Mouse (Mus musculus) ES-Bruce4 (cell line): ENCODE data around the gene Olfr594. TPM values are rescaled to one million over a fixed set of nuclear protein-coding genes. Genes with fewer than 3 reads are reported as not detected.
"Not testable (repeated sequence)": the region's sequence is repeated elsewhere in the genome, so short reads cannot be mapped to it uniquely, and the experiment has no call there.

Experiments used
- H3K27ac ChIP-seq: 2 replicates; pipeline ENCODE4 v1.5.1; 2012; ENCODE audit warnings: low read length, inconsistent platforms; ENCODE audit not compliant: insufficient read depth
- H3K27me3 ChIP-seq: 2 replicates; pipeline ENCODE4 v1.6.1; 2012; ENCODE audit warnings: mild to moderate bottlenecking, low read length, inconsistent platforms; ENCODE audit not compliant: control insufficient read depth, poor library complexity, insufficient read depth, severe bottlenecking
- H3K36me3 ChIP-seq: 2 replicates; pipeline ENCODE4 v1.6.1; 2012; ENCODE audit warnings: inconsistent platforms, mild to moderate bottlenecking, low read length, moderate library complexity; ENCODE audit not compliant: control insufficient read depth, poor library complexity, insufficient read depth, severe bottlenecking
- H3K4me1 ChIP-seq: one replicate; pipeline ENCODE4 v1.8.1; 2011; ENCODE audit warnings: low read length; ENCODE audit not compliant: control insufficient read depth, insufficient read depth
- H3K4me3 ChIP-seq: 2 replicates; pipeline ENCODE4 v1.5.1; 2011; ENCODE audit warnings: low read depth, mild to moderate bottlenecking, low read length
- H3K9ac ChIP-seq: 2 replicates; pipeline ENCODE4 v1.6.1; 2012; ENCODE audit warnings: low read depth, mild to moderate bottlenecking, inconsistent platforms; ENCODE audit not compliant: poor library complexity, severe bottlenecking
- H3K9me3 ChIP-seq: replicated peaks from 2 replicates; pipeline ENCODE4 v1.6.1; 2012; ENCODE audit warnings: mild to moderate bottlenecking, low read length, inconsistent platforms; ENCODE audit not compliant: control insufficient read depth, poor library complexity, insufficient read depth, severe bottlenecking
- CTCF ChIP-seq: IDR thresholded peaks from one replicate; pipeline ENCODE4 v1.8.1; 2011; ENCODE audit warnings: low read depth, low read length
- EP300 ChIP-seq: IDR thresholded peaks from 2 replicates; pipeline ENCODE4 v1.6.1; 2011; ENCODE audit warnings: low read depth, low read length; ENCODE audit not compliant: insufficient read depth
- POLR2A ChIP-seq: IDR thresholded peaks from one replicate; pipeline ENCODE4 v1.8.1; 2011; ENCODE audit warnings: low read length; ENCODE audit not compliant: insufficient read depth
- polyA plus RNA-seq: library from polyadenylated mRNA; stranded (reverse); fragments of >200 nt; gene quantifications from 2 replicates; pipeline ENCODE4 v1.2.4, GENCODE M21; 2011; ENCODE audit warnings: low read depth; ENCODE audit not compliant: missing spikeins, insufficient read depth, insufficient read length

Olfr594 gene
- not detected in 2 replicates for polyA plus RNA-seq

- Histone ChIP-seq H3K27ac (no peak within 1 kb of the TSS), H3K27me3 (no peaks in the 10 kb centered on the region), H3K9me3 (no peaks in the 10 kb centered on the region), H3K36me3 (no peaks in the 10 kb centered on the region), H3K4me3 (no peak within 1 kb of the TSS), H3K9ac (no peak within 1 kb of the TSS), H3K4me1 (no peaks in the 10 kb centered on the region)
- TF ChIP-seq EP300 (no peak), CTCF (no peak), POLR2A (no peak)
These were observed at the start of gene Olfr594 for GRCm38 (mm10) chr7:103216696-103217095. TSS of gene Olfr594 (plus strand) at chr7:103216996.

DNA sequence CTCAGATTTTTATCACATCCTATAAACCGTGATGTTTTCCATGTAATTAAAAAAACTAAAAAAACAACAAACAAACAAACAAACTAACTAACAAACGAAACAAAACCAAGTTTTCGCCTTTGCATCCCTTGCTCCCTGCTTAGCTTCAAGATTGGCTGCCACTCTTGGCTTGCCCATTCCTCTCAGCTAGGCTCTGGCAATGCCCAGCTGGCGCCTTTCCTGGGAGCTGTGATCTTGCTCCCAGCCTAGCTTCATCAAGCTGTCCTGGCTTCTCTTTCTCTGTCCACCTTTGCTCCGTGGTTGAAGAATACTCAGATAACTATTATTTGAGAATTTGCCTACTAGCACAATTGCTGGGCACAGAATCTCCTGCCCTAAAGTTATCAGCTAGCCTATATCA, 47.1 kb upstream of the Olfr594 start:
- no peak overlapping the region for H3K27ac ChIP-seq
- no peak for TF ChIP-seq CTCF
- TF ChIP-seq EP300, result no peak
- TF ChIP-seq POLR2A, result no peak

DNA sequence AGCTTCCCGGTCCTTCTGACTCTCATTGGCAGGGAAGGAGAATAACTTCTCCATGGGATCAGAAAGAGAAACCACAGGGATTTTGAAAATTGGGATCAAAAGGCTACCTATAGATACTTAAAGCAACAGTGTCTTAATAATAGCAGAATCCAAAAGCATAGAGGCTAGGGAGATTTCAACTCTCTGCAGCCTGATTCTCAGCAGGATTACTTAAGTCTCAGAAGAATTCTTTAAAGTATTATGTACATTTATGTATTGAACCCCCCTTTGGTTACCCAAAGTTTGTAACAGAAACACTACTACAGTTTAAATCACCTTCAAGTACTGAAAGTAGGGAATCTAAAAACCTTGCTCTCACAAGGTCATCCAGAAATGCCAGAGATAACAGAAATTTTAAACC, 38.6 kb upstream of the Olfr594 start, which contains the start of gene Olfr591:
Gene Olfr591, minus strand, starts transcription at position 101 of the 400 bp plus-strand sequence.
- H3K4me3 ChIP-seq, result no peak within 1 kb of the TSS
- no peak within 1 kb of the TSS for H3K9ac ChIP-seq
- no peaks in the 10 kb centered on the region for H3K27me3 ChIP-seq
- H3K9me3 ChIP-seq, result no peaks in the 10 kb centered on the region; the same call in 1 of the 2 replicates
- H3K36me3 ChIP-seq, result no peaks in the 10 kb centered on the region
- no peak for TF ChIP-seq EP300
- TF ChIP-seq POLR2A, result no peak
- TF ChIP-seq CTCF, result no peak
- no peak within 1 kb of the TSS for H3K27ac ChIP-seq
- H3K4me1 ChIP-seq, result no peaks in the 10 kb centered on the region

More for the DNA sequence above, 47.1 kb upstream of the Olfr594 start:
- H3K9ac ChIP-seq, result no peak overlapping the region
- H3K4me1 ChIP-seq, result no peaks in the 10 kb centered on the region
- no peaks in the 10 kb centered on the region for H3K36me3 ChIP-seq
- no peaks in the 10 kb centered on the region for H3K9me3 ChIP-seq
- no peaks in the 10 kb centered on the region for H3K27me3 ChIP-seq
- H3K4me3 ChIP-seq, result no peak overlapping the region

DNA sequence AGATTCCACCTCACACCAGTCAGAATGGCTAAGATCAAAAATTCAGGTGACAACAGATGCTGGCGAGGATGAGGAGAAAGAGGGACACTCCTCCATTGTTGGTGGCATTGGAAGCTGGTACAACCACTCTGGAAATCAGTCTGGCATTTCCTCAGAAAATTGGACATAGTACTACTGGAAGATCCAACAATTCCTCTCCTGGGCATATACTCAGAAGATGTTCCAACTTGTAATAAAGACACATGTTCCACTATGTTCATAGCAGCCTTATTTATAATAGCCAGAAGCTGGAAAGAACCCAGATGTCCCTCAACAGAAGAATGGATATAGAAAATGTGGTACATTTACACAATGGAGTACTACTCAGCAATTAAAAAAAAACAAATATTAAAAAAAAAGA, 32.3 kb upstream of the Olfr594 start, which contains the start of gene Olfr592:
Gene Olfr592, plus strand, starts transcription at position 301 of the 400 bp plus-strand sequence.
- not testable (repeated sequence) for H3K9me3 ChIP-seq, H3K4me3 ChIP-seq, H3K27me3 ChIP-seq, H3K36me3 ChIP-seq, H3K9ac ChIP-seq, H3K4me1 ChIP-seq, H3K27ac ChIP-seq

DNA sequence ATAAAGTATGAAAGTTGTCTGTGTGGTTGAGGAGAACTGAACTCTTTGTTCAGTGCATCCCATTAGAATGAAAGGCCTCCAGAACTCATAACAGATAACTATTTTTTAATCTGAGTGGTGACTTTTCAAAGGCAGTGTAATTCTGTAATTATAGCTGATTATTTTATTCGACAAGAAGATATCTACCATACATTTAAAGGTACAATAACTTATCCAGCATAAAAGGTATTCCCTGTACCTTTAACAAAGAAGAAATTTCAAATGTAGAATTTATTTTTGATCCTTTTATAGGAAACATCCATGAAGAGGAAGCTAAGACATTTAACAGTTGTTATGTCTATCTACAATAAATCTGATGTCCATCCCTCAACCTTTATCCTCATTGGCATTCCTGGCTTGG, 5.2 kb upstream of the Olfr594 start, which contains the start of gene Olfr593:
Gene Olfr593, plus strand, starts transcription at position 301 of the 400 bp plus-strand sequence.
- no peaks in the 10 kb centered on the region for H3K27me3 ChIP-seq
- no peak within 1 kb of the TSS for H3K27ac ChIP-seq
- H3K36me3 ChIP-seq, result no peaks in the 10 kb centered on the region
- no peaks in the 10 kb centered on the region for H3K4me1 ChIP-seq
- no peaks in the 10 kb centered on the region for H3K9me3 ChIP-seq
- no peak within 1 kb of the TSS for H3K9ac ChIP-seq
- no peak within 1 kb of the TSS for H3K4me3 ChIP-seq
- no peak for TF ChIP-seq CTCF

DNA sequence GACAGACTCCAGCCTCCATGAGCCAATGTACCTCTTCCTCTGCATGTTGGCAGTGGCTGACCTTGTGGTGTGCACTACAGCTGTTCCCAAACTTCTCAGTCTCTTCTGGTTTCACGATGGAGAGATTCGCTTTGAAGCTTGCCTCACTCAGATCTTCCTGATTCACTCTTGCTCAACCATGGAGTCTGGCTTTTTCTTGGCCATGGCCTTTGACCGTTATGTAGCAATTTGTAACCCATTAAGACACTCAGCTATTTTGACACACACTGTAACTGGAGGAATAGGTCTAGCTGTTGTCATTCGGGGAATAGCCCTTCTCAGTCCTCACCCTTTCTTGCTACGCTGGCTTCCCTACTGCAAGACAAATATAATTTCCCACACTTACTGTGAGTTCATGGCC, 4.7 kb upstream of the Olfr594 start:
- not testable (repeated sequence) for H3K4me1 ChIP-seq, H3K36me3 ChIP-seq, H3K9me3 ChIP-seq, H3K4me3 ChIP-seq, H3K27me3 ChIP-seq, H3K27ac ChIP-seq, H3K9ac ChIP-seq

DNA sequence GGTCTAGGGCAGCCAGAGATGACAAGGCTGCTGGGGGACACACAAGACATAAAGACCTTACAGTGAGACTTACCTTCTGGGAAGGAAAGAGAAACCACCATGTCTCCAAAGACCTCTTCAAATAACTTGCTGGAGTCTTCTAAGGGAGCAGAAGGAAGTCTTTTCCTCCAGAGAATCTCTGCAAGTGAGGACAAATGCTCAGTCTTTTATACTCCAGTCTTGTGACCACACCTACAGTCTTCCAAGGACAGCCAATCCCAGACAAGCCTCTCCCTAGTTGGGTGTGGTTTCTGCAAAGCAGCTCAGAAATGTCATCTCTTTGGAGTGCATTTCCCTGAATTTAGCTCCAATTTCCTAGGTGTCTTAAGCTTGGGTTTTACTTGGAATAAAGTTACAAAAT, 35.6 kb downstream of the Olfr594 start, which contains the start of gene Usp17ld:
Gene Usp17ld, minus strand, starts transcription at position 101 of the 400 bp plus-strand sequence.
- not testable (repeated sequence) for H3K9ac ChIP-seq, H3K4me3 ChIP-seq, H3K36me3 ChIP-seq, H3K9me3 ChIP-seq, H3K27ac ChIP-seq, H3K4me1 ChIP-seq, H3K27me3 ChIP-seq

Other genes starting within 250 kb of the Olfr594 start
- gene Olfr577, start 241.1 kb upstream of the Olfr594 start, polyA plus RNA-seq, result not detected in 2 replicates
- not detected in 2 replicates for gene Olfr578, start 227.7 kb upstream of the Olfr594 start, polyA plus RNA-seq
- gene Olfr582, start 179.0 kb upstream of the Olfr594 start, polyA plus RNA-seq, result not detected in 2 replicates
- not detected in 2 replicates for gene Olfr583, start 165.7 kb upstream of the Olfr594 start, polyA plus RNA-seq
- not detected in 2 replicates for gene Olfr584, start 135.1 kb upstream of the Olfr594 start, polyA plus RNA-seq
- gene Olfr585, start 119.3 kb upstream of the Olfr594 start, polyA plus RNA-seq, result not detected in 2 replicates
- not detected in 2 replicates for gene Olfr586, start 91.4 kb upstream of the Olfr594 start, polyA plus RNA-seq
- gene Olfr588-ps1, start 76.1 kb upstream of the Olfr594 start, polyA plus RNA-seq, result not detected in 2 replicates
- gene Olfr589, start 60.6 kb upstream of the Olfr594 start, polyA plus RNA-seq, result not detected in 2 replicates
- not detected in 2 replicates for gene Olfr591, start 38.7 kb upstream of the Olfr594 start, polyA plus RNA-seq
- gene Olfr592, start 32.2 kb upstream of the Olfr594 start, polyA plus RNA-seq, result not detected in 2 replicates
- not detected in 2 replicates for gene Olfr593, start 5.1 kb upstream of the Olfr594 start, polyA plus RNA-seq
- gene Usp17ld, start 35.5 kb downstream of the Olfr594 start, polyA plus RNA-seq, result not detected in 2 replicates
- not detected in 2 replicates for gene Olfr596, start 88.7 kb downstream of the Olfr594 start, polyA plus RNA-seq
- gene Olfr597, start 99.3 kb downstream of the Olfr594 start, polyA plus RNA-seq, result not detected in 2 replicates
- gene Olfr598, start 106.6 kb downstream of the Olfr594 start, polyA plus RNA-seq, result not detected in 2 replicates
- gene Olfr599, start 118.9 kb downstream of the Olfr594 start, polyA plus RNA-seq, result not detected in 2 replicates
- gene Olfr600, start 132.7 kb downstream of the Olfr594 start, polyA plus RNA-seq, result not detected in 2 replicates
- not detected in 2 replicates for gene Olfr601, start 145.7 kb downstream of the Olfr594 start, polyA plus RNA-seq
- not detected in 2 replicates for gene Olfr603, start 169.2 kb downstream of the Olfr594 start, polyA plus RNA-seq
- gene Usp17lc, start 198.1 kb downstream of the Olfr594 start, polyA plus RNA-seq, result not detected in 2 replicates
- gene Olfr605, start 228.4 kb downstream of the Olfr594 start, polyA plus RNA-seq, result not detected in 2 replicates
- not detected in 2 replicates for gene Olfr606, start 232.1 kb downstream of the Olfr594 start, polyA plus RNA-seq
- 0.13 TPM in 1 of 2 replicates, not detected in the other for gene Olfr607, start 247.2 kb downstream of the Olfr594 start, polyA plus RNA-seq